Mouse (Mus musculus): ENCODE measurements around the gene Slc24a3. TPM values are rescaled to one million over a fixed set of nuclear protein-coding genes. Genes with fewer than 3 reads are reported as not detected.
A peak's percentile ranks its signal among the peaks of the same experiment; 100 is the strongest.

Slc24a3 gene
- polyA plus RNA-seq, 1 experiment from 2014 or later: 8.0 TPM

DNA sequence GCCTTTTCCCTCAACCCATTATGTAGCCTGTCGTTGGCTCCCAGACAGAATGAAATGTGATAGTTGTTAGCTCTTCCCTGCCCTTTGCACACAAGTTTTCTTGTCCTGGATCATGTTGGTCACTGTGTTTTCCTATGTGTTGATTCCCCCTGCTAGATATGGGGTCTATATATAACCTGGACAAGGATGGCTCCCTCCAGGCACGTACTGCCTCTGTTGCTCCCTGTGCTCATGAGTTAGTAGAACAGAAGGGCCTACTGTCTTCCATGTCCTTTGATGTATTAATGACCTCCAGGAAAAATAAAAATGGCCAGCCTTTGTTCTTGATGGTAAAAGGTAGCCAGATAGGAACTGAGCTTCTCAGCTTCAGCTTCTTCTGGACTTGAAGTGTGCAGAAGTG lies 251.5 kb downstream of the Slc24a3 start:
- no peaks in the 10 kb centered on the region for H3K4me1 ChIP-seq (replicated peaks; ENCODE audit: control insufficient read depth, insufficient read depth, low read length)
- WGBS: 79% methylated on average over 2 of the region's 2 CpGs

DNA sequence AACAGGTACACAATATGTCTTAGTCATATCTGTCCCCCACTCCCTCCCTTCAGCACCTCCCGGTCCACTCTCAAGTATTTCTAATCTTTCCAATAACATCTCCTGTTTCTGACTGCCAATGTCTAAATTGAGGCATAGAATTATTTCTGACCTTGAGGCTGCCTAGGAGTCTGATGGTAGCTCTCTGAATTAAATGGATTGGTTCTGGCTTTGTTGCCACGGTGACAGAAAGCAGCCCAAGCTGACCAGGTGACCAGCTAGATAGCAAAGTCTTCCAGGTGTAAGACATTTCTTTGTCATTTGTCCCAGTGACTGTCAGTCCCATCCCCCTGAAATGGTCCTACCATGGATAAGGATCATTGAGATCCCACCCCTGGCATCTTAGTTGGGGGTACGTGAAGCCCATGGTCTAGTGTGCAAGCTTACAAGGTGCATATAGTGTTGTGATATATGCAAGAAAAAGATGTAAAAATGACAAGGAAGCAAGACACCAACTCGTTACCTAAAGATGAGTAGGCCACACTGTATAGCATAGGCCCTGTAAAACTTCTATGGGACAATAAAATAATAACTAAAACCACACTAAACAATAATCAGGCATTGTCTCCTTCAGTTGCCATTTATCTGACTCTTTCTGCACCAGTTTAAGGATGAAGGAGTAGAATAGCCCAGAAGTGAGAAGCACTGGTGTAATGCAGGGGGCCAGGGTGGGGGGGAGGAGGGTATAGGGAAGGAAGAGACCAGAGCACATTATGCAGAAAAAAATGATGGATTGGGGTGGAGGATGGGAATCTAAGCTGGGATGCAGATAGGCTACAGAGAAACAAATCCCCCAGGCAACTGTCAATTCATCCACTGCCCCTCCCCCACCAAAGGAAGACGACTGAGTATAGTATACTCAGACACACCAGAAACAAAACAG lies 253.7 kb downstream of the Slc24a3 start:
- H3K9me3 ChIP-seq (ENCODE audit: control insufficient read depth, low read length): no peaks in the 10 kb centered on the region
- no peak overlapping the region for H3K4me2 ChIP-seq (ENCODE audit: low read length)
- H3K27ac ChIP-seq (ENCODE audit: low read length): no peak overlapping the region
- H3K4me1 ChIP-seq (replicated peaks; ENCODE audit: control insufficient read depth, insufficient read depth, low read length): no peaks in the 10 kb centered on the region
- no peak for ATAC-seq
- no peak overlapping the region for H3K9ac ChIP-seq (replicated peaks; ENCODE audit: low read depth, low read length)
- H3K27me3 ChIP-seq (replicated peaks; ENCODE audit: control insufficient read depth, insufficient read depth, low read length): no peaks in the 10 kb centered on the region
- H3K36me3 ChIP-seq (ENCODE audit: control insufficient read depth, insufficient read depth): no peaks in the 10 kb centered on the region
- no peak overlapping the region for H3K4me3 ChIP-seq (replicated peaks; ENCODE audit: low read length)
- 78% methylated on average over 5 of the region's 5 CpGs for WGBS

More for the DNA sequence above, 251.5 kb downstream of the Slc24a3 start:
- Histone ChIP-seq H3K36me3 (ENCODE audit: control insufficient read depth, insufficient read depth) (no peaks in the 10 kb centered on the region), H3K27ac (ENCODE audit: low read length) (no peak overlapping the region), H3K9me3 (ENCODE audit: control insufficient read depth, low read length) (no peaks in the 10 kb centered on the region), H3K9ac (replicated peaks; ENCODE audit: low read depth, low read length) (no peak overlapping the region), H3K4me2 (ENCODE audit: low read length) (no peak overlapping the region), H3K4me3 (replicated peaks; ENCODE audit: low read length) (no peak overlapping the region), H3K27me3 (replicated peaks; ENCODE audit: control insufficient read depth, insufficient read depth, low read length) (no peaks in the 10 kb centered on the region)
- no peak for ATAC-seq

DNA sequence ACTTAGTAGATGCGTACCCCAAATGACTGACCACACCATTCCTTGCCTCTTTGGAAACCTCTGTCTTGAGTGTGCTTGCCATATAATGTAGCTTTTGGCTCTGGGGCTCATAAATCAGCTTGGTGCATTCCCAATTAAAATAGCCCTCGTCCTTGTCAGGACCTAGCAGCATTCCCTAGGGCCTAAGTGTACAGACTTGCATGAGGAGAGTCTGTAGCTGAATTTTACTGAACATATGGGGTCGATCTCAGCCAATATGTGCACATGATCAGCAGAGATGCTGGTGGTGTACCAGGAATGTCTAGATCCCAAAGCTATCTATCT lies 254.3 kb downstream of the Slc24a3 start:
- H3K27ac ChIP-seq (ENCODE audit: low read length): no peak overlapping the region
- ATAC-seq: no peak
- WGBS: 78% methylated on average over 3 of the region's 3 CpGs

DNA sequence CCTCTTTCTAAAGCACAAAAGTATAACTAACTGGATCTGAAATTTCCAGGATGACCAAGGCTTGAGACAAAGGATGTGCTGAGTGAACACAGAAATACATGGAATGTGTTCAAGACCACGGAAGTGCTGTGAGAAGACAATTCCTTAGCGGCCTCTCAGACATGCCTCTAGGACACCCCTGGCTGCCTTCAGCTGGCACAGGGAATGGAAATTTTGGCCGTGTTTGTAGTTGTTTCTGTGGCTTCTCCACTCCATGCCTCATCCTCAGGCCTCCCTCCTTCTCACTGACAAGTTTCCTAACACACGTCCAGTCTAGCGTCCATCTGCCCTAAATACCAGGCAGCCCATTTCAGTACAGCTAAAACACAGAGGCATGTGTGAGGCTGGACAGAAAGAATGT lies 262.4 kb downstream of the Slc24a3 start:
- no peak for ATAC-seq
- H3K9me3 ChIP-seq (ENCODE audit: control insufficient read depth, low read length): no peaks in the 10 kb centered on the region
- no peak overlapping the region for H3K27ac ChIP-seq (ENCODE audit: low read length)
- H3K4me1 ChIP-seq (replicated peaks; ENCODE audit: control insufficient read depth, insufficient read depth, low read length): no peaks in the 10 kb centered on the region
- no peaks in the 10 kb centered on the region for H3K27me3 ChIP-seq (replicated peaks; ENCODE audit: control insufficient read depth, insufficient read depth, low read length)
- 89% methylated on average over 5 of the region's 5 CpGs for WGBS
- H3K36me3 ChIP-seq (ENCODE audit: control insufficient read depth, insufficient read depth): no peaks in the 10 kb centered on the region
- no peak overlapping the region for H3K4me2 ChIP-seq (ENCODE audit: low read length)
- no peak overlapping the region for H3K4me3 ChIP-seq (replicated peaks; ENCODE audit: low read length)
- H3K9ac ChIP-seq (replicated peaks; ENCODE audit: low read depth, low read length): no peak overlapping the region

More for the DNA sequence above, 254.3 kb downstream of the Slc24a3 start:
- Histone ChIP-seq H3K4me2 (ENCODE audit: low read length) (no peak overlapping the region), H3K9ac (replicated peaks; ENCODE audit: low read depth, low read length) (no peak overlapping the region), H3K4me1 (replicated peaks; ENCODE audit: control insufficient read depth, insufficient read depth, low read length) (no peaks in the 10 kb centered on the region), H3K9me3 (ENCODE audit: control insufficient read depth, low read length) (no peaks in the 10 kb centered on the region), H3K4me3 (replicated peaks; ENCODE audit: low read length) (no peak overlapping the region), H3K36me3 (ENCODE audit: control insufficient read depth, insufficient read depth) (no peaks in the 10 kb centered on the region), H3K27me3 (replicated peaks; ENCODE audit: control insufficient read depth, insufficient read depth, low read length) (no peaks in the 10 kb centered on the region)

DNA sequence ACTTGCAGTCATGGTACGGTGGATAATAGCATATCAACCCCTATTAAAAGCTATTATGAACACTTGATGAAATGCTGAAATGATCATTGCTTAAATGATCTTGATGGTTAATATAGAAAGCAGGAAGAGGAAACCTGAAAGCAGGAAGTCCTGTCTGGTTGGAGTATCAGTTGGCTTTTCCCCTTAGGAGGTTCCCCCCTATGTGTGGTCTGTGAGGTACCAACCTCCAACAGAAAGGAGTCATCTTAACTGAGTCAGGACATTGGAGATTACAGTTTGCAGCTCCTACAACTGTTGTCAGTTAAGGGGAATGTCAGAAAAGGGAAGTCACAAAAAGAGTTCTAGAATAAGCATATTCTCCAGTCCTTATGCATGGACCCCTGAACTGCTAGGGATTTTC lies 266.5 kb downstream of the Slc24a3 start:
- Histone ChIP-seq H3K9me3 (ENCODE audit: control insufficient read depth, low read length) (no peaks in the 10 kb centered on the region), H3K4me3 (replicated peaks; ENCODE audit: low read length) (no peak overlapping the region), H3K9ac (replicated peaks; ENCODE audit: low read depth, low read length) (no peak overlapping the region), H3K27ac (ENCODE audit: low read length) (no peak overlapping the region), H3K36me3 (ENCODE audit: control insufficient read depth, insufficient read depth) (no peaks in the 10 kb centered on the region), H3K27me3 (replicated peaks; ENCODE audit: control insufficient read depth, insufficient read depth, low read length) (no peaks in the 10 kb centered on the region), H3K4me2 (ENCODE audit: low read length) (no peak overlapping the region), H3K4me1 (replicated peaks; ENCODE audit: control insufficient read depth, insufficient read depth, low read length) (no peaks in the 10 kb centered on the region)
- WGBS: 94% methylated on average over 1 of the region's 1 CpGs
- no peak for ATAC-seq

DNA sequence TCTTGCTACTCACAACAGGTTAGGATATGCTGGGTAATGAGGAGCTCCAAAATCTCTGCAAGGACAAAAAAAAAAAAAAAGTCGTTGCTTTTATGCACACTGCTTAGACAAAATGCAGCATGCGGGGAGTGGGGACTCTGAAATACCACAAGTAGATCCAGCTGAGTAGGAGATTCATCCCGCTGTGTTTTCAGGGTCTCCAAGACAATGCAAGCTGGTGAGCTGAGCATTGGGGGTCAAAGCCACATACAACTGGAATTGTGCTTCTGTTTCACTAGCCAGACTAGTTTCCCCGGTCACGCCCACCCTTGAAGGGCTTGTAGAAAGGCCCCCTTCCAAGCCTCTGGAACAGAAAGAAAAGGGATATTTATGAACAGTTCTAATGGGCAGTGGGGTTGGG lies 270.8 kb downstream of the Slc24a3 start:
- Histone ChIP-seq H3K4me3 (replicated peaks; ENCODE audit: low read length) (no peak overlapping the region), H3K4me1 (replicated peaks; ENCODE audit: control insufficient read depth, insufficient read depth, low read length) (no peaks in the 10 kb centered on the region), H3K9me3 (ENCODE audit: control insufficient read depth, low read length) (no peaks in the 10 kb centered on the region), H3K36me3 (ENCODE audit: control insufficient read depth, insufficient read depth) (no peaks in the 10 kb centered on the region), H3K27me3 (replicated peaks; ENCODE audit: control insufficient read depth, insufficient read depth, low read length) (no peaks in the 10 kb centered on the region), H3K9ac (replicated peaks; ENCODE audit: low read depth, low read length) (no peak overlapping the region), H3K4me2 (ENCODE audit: low read length) (no peak overlapping the region), H3K27ac (ENCODE audit: low read length) (no peak overlapping the region)
- WGBS: 44% methylated on average over 5 of the region's 5 CpGs
- no peak for ATAC-seq

DNA sequence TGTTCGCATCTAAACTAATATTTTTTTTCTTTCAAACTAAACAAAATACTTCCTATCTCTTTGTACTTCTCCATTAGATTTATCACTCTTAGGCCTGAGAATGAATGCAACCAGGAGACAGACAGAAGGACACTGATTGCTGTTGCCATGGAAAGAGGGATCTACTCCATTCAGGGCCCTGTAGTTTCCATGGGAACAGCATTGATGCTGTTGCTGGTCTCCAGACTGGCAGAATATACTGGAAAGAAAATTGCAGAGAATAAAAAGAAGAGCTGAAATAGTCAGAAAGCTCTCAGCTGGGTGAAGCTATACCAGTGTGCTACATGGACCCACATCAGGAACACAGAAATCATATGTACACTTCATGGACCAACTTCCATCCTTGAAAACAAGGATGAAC lies 272.2 kb downstream of the Slc24a3 start:
- Histone ChIP-seq H3K9me3 (ENCODE audit: control insufficient read depth, low read length) (no peaks in the 10 kb centered on the region), H3K4me1 (replicated peaks; ENCODE audit: control insufficient read depth, insufficient read depth, low read length) (no peaks in the 10 kb centered on the region), H3K4me3 (replicated peaks; ENCODE audit: low read length) (no peak overlapping the region), H3K9ac (replicated peaks; ENCODE audit: low read depth, low read length) (no peak overlapping the region), H3K27ac (ENCODE audit: low read length) (no peak overlapping the region), H3K36me3 (ENCODE audit: control insufficient read depth, insufficient read depth) (no peaks in the 10 kb centered on the region), H3K27me3 (replicated peaks; ENCODE audit: control insufficient read depth, insufficient read depth, low read length) (no peaks in the 10 kb centered on the region), H3K4me2 (ENCODE audit: low read length) (no peak overlapping the region)
- 98% methylated on average over 1 of the region's 1 CpGs for WGBS
- ATAC-seq: peak; percentile 50; the same call in 1 of the 2 replicates

DNA sequence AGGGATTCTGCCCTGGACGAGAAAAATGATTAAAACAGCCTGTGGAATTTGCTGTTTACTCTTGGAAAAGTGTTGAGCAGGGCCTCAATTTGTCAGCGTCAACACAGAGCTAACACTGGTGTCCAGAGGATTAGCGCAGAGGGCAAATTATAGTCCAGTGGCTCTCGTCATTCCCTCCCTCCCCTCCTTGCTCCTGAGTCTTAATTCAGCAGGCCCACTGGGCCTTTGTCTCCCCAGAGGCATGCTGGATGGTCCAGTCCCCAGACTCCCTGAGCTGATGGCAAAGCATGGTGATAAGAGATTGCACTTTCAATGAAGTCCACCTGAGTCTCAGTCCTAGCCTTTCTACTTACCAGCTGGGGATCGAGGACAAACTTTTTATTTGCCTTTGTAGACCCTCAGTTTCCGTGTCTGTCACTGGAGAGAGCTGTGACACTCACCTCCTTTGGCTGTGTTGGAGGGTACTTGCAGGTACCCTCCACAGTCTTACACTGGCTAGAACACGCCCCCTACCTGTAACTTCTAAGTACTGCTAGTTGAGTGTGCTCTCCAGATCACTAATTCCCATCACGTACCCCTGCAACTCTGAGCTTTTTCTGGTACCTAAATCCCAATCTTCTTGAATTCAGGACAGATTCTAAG lies 289.7 kb downstream of the Slc24a3 start:
- ATAC-seq: no peak
- no peaks in the 10 kb centered on the region for H3K27me3 ChIP-seq (replicated peaks; ENCODE audit: control insufficient read depth, insufficient read depth, low read length)
- no peaks in the 10 kb centered on the region for H3K9me3 ChIP-seq (ENCODE audit: control insufficient read depth, low read length)
- no peak overlapping the region for H3K9ac ChIP-seq (replicated peaks; ENCODE audit: low read depth, low read length)
- 38% methylated on average over 8 of the region's 8 CpGs for WGBS
- H3K4me1 ChIP-seq (replicated peaks; ENCODE audit: control insufficient read depth, insufficient read depth, low read length): peaks cover 4% of the 10 kb centered on the region; the same call in 1 of the 2 replicates
- H3K4me3 ChIP-seq (replicated peaks; ENCODE audit: low read length): no peak overlapping the region
- H3K27ac ChIP-seq (ENCODE audit: low read length): no peak overlapping the region
- no peaks in the 10 kb centered on the region for H3K36me3 ChIP-seq (ENCODE audit: control insufficient read depth, insufficient read depth)
- H3K4me2 ChIP-seq (ENCODE audit: low read length): no peak overlapping the region

DNA sequence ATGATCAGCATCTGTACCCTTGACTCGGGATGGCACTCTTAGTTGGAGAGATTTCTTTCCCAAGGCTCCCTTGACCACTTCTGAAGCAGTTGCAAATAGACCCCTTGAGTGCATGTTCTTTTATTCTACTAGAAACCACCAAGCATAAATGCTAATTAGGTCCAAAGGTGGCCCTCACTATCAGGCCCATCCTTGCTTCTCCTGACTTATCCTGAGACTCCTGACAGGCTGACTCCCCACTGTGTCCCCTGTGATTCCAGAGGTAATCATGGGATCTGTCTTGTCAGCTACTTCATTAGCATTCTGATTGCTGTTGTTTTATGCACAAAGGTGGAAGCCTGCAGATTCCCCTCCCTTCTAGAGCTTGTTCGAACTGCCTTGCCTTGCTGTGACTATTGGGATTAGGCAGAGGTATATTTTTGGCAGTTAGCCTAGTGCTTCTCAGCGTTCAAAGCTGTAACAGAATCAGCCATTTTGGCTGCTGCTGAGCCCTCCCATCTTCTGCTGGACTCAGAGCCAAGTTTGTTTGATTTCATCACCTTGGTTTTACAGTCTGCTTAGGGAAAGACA lies 293.4 kb downstream of the Slc24a3 start:
- H3K9ac ChIP-seq (replicated peaks; ENCODE audit: low read depth, low read length): no peak overlapping the region

More for the DNA sequence above, 293.4 kb downstream of the Slc24a3 start:
- Histone ChIP-seq H3K27ac (ENCODE audit: low read length) (no peak overlapping the region), H3K4me2 (ENCODE audit: low read length) (no peak overlapping the region), H3K4me3 (replicated peaks; ENCODE audit: low read length) (no peak overlapping the region), H3K36me3 (ENCODE audit: control insufficient read depth, insufficient read depth) (no peaks in the 10 kb centered on the region), H3K27me3 (replicated peaks; ENCODE audit: control insufficient read depth, insufficient read depth, low read length) (no peaks in the 10 kb centered on the region), H3K4me1 (replicated peaks; ENCODE audit: control insufficient read depth, insufficient read depth, low read length) (peaks cover 4% of the 10 kb centered on the region; the same call in 1 of the 2 replicates), H3K9me3 (ENCODE audit: control insufficient read depth, low read length) (no peaks in the 10 kb centered on the region)
- no peak for ATAC-seq
- WGBS: 28% methylated on average over 3 of the region's 3 CpGs
